Mouse (Mus musculus) testis, adult 2 months (tissue): ENCODE data around the gene Vangl2.

Experiments used
- CTCF ChIP-seq: fragments of 200-500 bp; IDR thresholded peaks from 2 replicates; pipeline ENCODE4 v1.5.1; 2012; ENCODE audit warnings: low read depth, mild to moderate bottlenecking, inconsistent platforms, low read length, moderate library complexity; ENCODE audit not compliant: control insufficient read depth, insufficient read depth, insufficient replicate concordance
- POLR2A ChIP-seq: fragments of 200-500 bp; IDR thresholded peaks from 2 replicates; pipeline ENCODE4 v1.6.1; 2012; ENCODE audit warnings: low read depth, mild to moderate bottlenecking, inconsistent platforms, low read length, moderate library complexity; ENCODE audit not compliant: control insufficient read depth

GRCm38 (mm10) chr1:171992901-171993530 lies 35.2 kb downstream of the Vangl2 start:
- TF ChIP-seq CTCF (no peak), POLR2A (no peak)
